Mouse (Mus musculus) stomach, embryonic 16.5 days (tissue): ENCODE data around the gene Ephb1. TPM values are rescaled to one million over a fixed set of nuclear protein-coding genes. Genes with fewer than 3 reads are reported as not detected.

Source experiments
- ATAC-seq: fragments of 200-750 bp; cut with Nextera tagmentation; 2 replicates; pipeline ENCODE4 v1.8.0; 2017; ENCODE audit warnings: moderate number of reproducible peaks, moderate TSS enrichment; ENCODE audit not compliant: insufficient read depth, low FRiP score
- H3K27ac ChIP-seq: fragments of 300-500 bp; sonication (generic); 2 replicates; pipeline ENCODE4 v1.5.1; 2014; ENCODE audit warnings: low read length
- H3K27me3 ChIP-seq: fragments of 300-500 bp; sonication (generic); 2 replicates; pipeline ENCODE4 v1.6.1; 2014; ENCODE audit warnings: low read length, control low read depth, mixed read lengths; ENCODE audit not compliant: control insufficient read depth, insufficient read depth
- H3K36me3 ChIP-seq: fragments of 300-500 bp; sonication (generic); 2 replicates; pipeline ENCODE4 v1.6.1; 2014; ENCODE audit warnings: low read length; ENCODE audit not compliant: control insufficient read depth, insufficient read depth
- H3K4me1 ChIP-seq: fragments of 300-500 bp; sonication (generic); 2 replicates; pipeline ENCODE4 v1.6.1; 2014; ENCODE audit warnings: low read length, control low read depth, mixed read lengths; ENCODE audit not compliant: control insufficient read depth, insufficient read depth
- H3K4me2 ChIP-seq: fragments of 300-500 bp; sonication (generic); 2 replicates; pipeline ENCODE4 v1.6.1; 2014; ENCODE audit warnings: low read depth, low read length, mixed read lengths
- H3K4me3 ChIP-seq: fragments of 300-500 bp; sonication (generic); replicated peaks from 2 replicates; pipeline ENCODE4 v1.5.1; 2014; ENCODE audit warnings: mild to moderate bottlenecking, low read length
- H3K9ac ChIP-seq: fragments of 300-500 bp; sonication (generic); 2 replicates; pipeline ENCODE4 v1.6.1; 2014; ENCODE audit warnings: low read length
- H3K9me3 ChIP-seq: fragments of 300-500 bp; sonication (generic); replicated peaks from 2 replicates; pipeline ENCODE4 v1.6.1; 2016; ENCODE audit warnings: low read length, control low read depth; ENCODE audit not compliant: control insufficient read depth
- WGBS: fragments of 180-500 bp; shearing (Covaris S2); extraction: QIAGEN DNeasy Blood & Tissue Kit; methylation state at CpG from one replicate; pipeline ENCODE4 v1.1.7; 2014; 5-methylcytosine and 5-hydroxymethylcytosine counted together
- polyA plus RNA-seq: library from polyadenylated mRNA; unstranded; fragments of >200 nt; fragmentation: Nextera tagmentation; extraction: Ambion mirVana; gene quantifications from 2 replicates; pipeline ENCODE4 v1.2.1, GENCODE M21; 2015

Ephb1 gene
- polyA plus RNA-seq, 1 experiment from 2014 or later: 3.6 TPM

- Histone ChIP-seq H3K4me3 (no peak overlapping the region), H3K9ac (no peak overlapping the region), H3K4me2 (no peak overlapping the region), H3K27ac (no peak overlapping the region), H3K9me3 (no peaks in the 10 kb centered on the region), H3K4me1 (no peaks in the 10 kb centered on the region), H3K27me3 (no peaks in the 10 kb centered on the region), H3K36me3 (no peaks in the 10 kb centered on the region)
- WGBS: 56% methylated on average over 8 of the region's 8 CpGs
- ATAC-seq: no peak
Measured at GRCm38 (mm10) chr9:101972314-101972713, 382.2 kb downstream of the Ephb1 start.

DNA sequence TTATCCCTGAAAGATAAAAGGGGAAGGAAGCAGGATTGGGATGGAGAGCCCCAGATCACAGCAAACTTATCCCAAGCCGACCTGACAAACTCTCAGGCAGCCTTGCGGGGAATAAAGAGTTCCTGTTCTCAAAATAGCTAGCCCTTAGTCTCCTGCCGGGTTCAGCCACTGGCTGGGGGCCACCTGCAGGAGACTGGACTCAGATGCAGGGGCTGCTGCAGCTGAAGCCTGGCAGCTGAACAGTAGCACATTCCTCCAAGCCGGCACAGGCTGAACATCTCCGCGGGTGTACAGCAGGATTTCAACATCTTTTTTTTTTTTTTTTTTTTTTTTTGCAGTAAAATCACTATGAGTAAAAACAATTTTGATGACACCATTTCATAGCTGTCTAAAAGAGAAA lies 382.7 kb downstream of the Ephb1 start:
- H3K4me1 ChIP-seq: no peaks in the 10 kb centered on the region
- H3K9ac ChIP-seq: no peak overlapping the region
- H3K27ac ChIP-seq: no peak overlapping the region
- H3K27me3 ChIP-seq: no peaks in the 10 kb centered on the region
- H3K9me3 ChIP-seq: no peaks in the 10 kb centered on the region
- H3K4me3 ChIP-seq: no peak overlapping the region
- no peaks in the 10 kb centered on the region for H3K36me3 ChIP-seq
- WGBS: 28% methylated on average over 6 of the region's 6 CpGs
- ATAC-seq: no peak
- no peak overlapping the region for H3K4me2 ChIP-seq

GRCm38 (mm10) chr9:101956228-101956627 lies 398.3 kb downstream of the Ephb1 start:
- Histone ChIP-seq H3K9me3 (no peaks in the 10 kb centered on the region), H3K4me1 (no peaks in the 10 kb centered on the region), H3K4me2 (no peak overlapping the region), H3K27me3 (no peaks in the 10 kb centered on the region), H3K9ac (no peak overlapping the region), H3K4me3 (no peak overlapping the region), H3K27ac (no peak overlapping the region), H3K36me3 (no peaks in the 10 kb centered on the region)
- no peak for ATAC-seq
- 34% methylated on average over 4 of the region's 4 CpGs for WGBS

- Histone ChIP-seq H3K4me1 (no peaks in the 10 kb centered on the region), H3K9me3 (no peaks in the 10 kb centered on the region), H3K36me3 (no peaks in the 10 kb centered on the region), H3K27ac (no peak overlapping the region), H3K9ac (no peak overlapping the region), H3K27me3 (no peaks in the 10 kb centered on the region), H3K4me2 (no peak overlapping the region), H3K4me3 (no peak overlapping the region)
- no peak for ATAC-seq
- 77% methylated on average over 4 of the region's 4 CpGs for WGBS
Measured at GRCm38 (mm10) chr9:101954529-101954928, 400.0 kb downstream of the Ephb1 start.

GRCm38 (mm10) chr9:101950101-101950500 lies 404.4 kb downstream of the Ephb1 start:
- ATAC-seq: no peak
- H3K4me1 ChIP-seq: no peaks in the 10 kb centered on the region
- H3K9ac ChIP-seq: no peak overlapping the region
- no peaks in the 10 kb centered on the region for H3K36me3 ChIP-seq
- H3K9me3 ChIP-seq: no peaks in the 10 kb centered on the region
- no peak overlapping the region for H3K4me2 ChIP-seq
- WGBS: 28% methylated on average over 3 of the region's 3 CpGs
- H3K27ac ChIP-seq: no peak overlapping the region
- H3K27me3 ChIP-seq: no peaks in the 10 kb centered on the region
- H3K4me3 ChIP-seq: no peak overlapping the region

DNA sequence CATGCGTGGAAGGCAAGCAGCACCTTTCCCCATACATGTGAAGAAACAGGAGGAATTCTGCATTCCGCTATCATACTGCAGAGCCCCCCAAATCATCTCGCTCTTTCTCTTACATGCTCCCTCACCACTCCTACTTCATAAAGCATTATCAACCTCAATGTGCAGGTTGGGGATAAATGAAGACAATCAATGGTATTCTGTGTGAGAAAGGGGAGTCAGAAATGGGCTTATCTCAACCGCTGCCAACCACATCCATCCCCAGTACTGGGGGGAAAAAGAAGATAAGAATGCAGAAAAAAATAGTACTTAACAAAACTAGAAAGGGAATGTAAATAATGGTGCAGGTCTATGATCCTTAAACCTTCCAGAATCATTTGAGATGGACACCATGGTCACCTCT lies 408.7 kb downstream of the Ephb1 start:
- no peaks in the 10 kb centered on the region for H3K4me1 ChIP-seq
- no peak overlapping the region for H3K27ac ChIP-seq
- 89% methylated on average over 4 of the region's 4 CpGs for WGBS
- no peak overlapping the region for H3K4me3 ChIP-seq
- H3K4me2 ChIP-seq: no peak overlapping the region
- no peak for ATAC-seq
- no peaks in the 10 kb centered on the region for H3K27me3 ChIP-seq
- no peaks in the 10 kb centered on the region for H3K9me3 ChIP-seq
- no peaks in the 10 kb centered on the region for H3K36me3 ChIP-seq
- H3K9ac ChIP-seq: no peak overlapping the region

DNA sequence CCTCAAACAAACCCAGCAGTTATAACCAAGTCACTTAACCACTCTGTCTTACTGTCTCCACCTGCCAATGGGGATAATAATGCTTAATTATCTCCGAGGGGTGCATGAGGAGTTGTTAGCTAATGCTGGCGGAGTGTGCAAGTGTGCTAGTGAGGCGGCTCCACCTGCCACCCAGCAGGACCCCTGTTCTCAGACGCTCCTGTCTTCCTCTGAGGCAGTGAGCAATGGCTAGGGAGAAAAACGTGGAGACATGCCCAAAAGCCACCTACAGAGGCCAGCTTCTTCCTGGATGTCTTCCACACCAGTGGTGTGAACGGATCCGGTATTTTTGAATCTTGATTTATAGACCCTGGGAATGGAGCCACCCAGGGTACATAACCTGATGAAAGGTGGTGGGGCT lies 409.2 kb downstream of the Ephb1 start:
- H3K4me1 ChIP-seq: no peaks in the 10 kb centered on the region
- WGBS: 69% methylated on average over 7 of the region's 7 CpGs
- no peaks in the 10 kb centered on the region for H3K36me3 ChIP-seq
- no peaks in the 10 kb centered on the region for H3K27me3 ChIP-seq
- no peaks in the 10 kb centered on the region for H3K9me3 ChIP-seq
- H3K27ac ChIP-seq: no peak overlapping the region
- H3K9ac ChIP-seq: no peak overlapping the region
- H3K4me3 ChIP-seq: no peak overlapping the region
- no peak overlapping the region for H3K4me2 ChIP-seq
- ATAC-seq: no peak

- 79% methylated on average over 9 of the region's 9 CpGs for WGBS
- no peak for ATAC-seq
- Histone ChIP-seq H3K9me3 (no peaks in the 10 kb centered on the region), H3K27me3 (no peaks in the 10 kb centered on the region), H3K4me3 (no peak overlapping the region), H3K36me3 (no peaks in the 10 kb centered on the region), H3K4me2 (no peak overlapping the region), H3K4me1 (no peaks in the 10 kb centered on the region), H3K9ac (no peak overlapping the region), H3K27ac (no peak overlapping the region)
Measured at GRCm38 (mm10) chr9:101942058-101942669, 412.3 kb downstream of the Ephb1 start.

GRCm38 (mm10) chr9:101940182-101940581 lies 414.3 kb downstream of the Ephb1 start:
- WGBS: 77% methylated on average over 3 of the region's 3 CpGs
- no peak for ATAC-seq

DNA sequence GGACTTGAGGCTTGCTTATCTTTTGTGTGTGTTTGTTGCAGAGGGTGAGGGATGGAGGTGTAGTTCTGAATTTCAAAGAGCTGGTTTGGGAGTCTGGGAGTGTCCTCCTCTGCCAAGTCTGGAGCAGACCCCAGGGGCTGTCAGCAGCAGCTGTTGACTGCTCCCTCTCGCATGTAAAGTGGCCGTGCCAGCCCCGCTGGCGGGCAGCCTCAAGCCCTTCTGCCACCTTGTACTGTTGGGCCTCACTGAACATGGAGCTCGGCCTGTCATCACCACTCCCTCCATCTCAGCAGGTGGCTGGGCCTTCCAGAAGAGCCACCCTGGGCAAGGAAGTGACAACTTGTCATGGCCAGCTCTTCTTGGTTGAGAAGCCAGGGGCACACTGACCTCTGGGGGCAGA lies 415.5 kb downstream of the Ephb1 start:
- ATAC-seq: no peak
- Histone ChIP-seq H3K4me3 (no peak overlapping the region), H3K9me3 (no peaks in the 10 kb centered on the region), H3K4me1 (no peaks in the 10 kb centered on the region), H3K9ac (no peak overlapping the region), H3K4me2 (no peak overlapping the region), H3K27ac (no peak overlapping the region), H3K36me3 (no peaks in the 10 kb centered on the region), H3K27me3 (no peaks in the 10 kb centered on the region)
- WGBS: 77% methylated on average over 5 of the region's 5 CpGs

More at GRCm38 (mm10) chr9:101940182-101940581, 414.3 kb downstream of the Ephb1 start:
- H3K4me3 ChIP-seq: no peak overlapping the region
- no peaks in the 10 kb centered on the region for H3K9me3 ChIP-seq
- no peak overlapping the region for H3K27ac ChIP-seq
- H3K36me3 ChIP-seq: no peaks in the 10 kb centered on the region
- no peaks in the 10 kb centered on the region for H3K27me3 ChIP-seq
- H3K4me1 ChIP-seq: no peaks in the 10 kb centered on the region
- H3K9ac ChIP-seq: no peak overlapping the region
- no peak overlapping the region for H3K4me2 ChIP-seq
